8 mouse cellular contexts compared by ENCODE assay signal in the genomic region with DNA sequence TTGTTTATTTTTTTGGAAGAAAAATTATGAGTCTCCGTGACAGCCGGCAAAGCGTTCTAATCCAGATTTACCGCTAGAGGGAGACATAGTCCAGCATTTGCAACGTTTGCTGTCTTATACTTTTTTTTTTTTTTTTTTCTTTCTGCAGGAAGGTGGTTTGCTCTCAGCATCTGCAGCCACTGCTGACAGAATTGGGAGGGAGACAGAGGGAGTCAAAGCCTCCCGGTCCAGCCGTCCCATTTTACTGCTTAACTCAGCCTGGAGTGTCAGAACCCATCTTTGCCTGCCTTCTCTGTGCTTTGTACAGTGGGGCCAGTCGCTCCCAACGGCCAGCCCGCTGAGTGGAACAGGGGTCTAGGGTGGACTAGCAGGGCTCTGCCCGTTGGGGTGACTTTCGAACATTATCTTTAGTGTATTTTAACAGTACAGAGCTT. TPM values are rescaled to one million over a fixed set of nuclear protein-coding genes. Genes with fewer than 3 reads are reported as not detected.
DNase-seq lines count a peak whose midpoint lies in the region; ATAC-seq lines count a peak whose summit lies in the region.

Gene Fam19a2, plus strand, starts transcription at position 121 of the 434 bp plus-strand sequence.

- H3K27me3 ChIP-seq in intestine, embryonic 14.5 days (replicated peaks; ENCODE audit: control insufficient read depth, insufficient read depth, low read length), result peaks cover 6% of the 10 kb centered on the region; the same call in 1 of the 2 replicates
- peaks cover 23% of the 10 kb centered on the region for H3K27me3 ChIP-seq in midbrain, embryonic 11.5 days (ENCODE audit: control insufficient read depth, insufficient read depth, low read length)
- no peaks in the 10 kb centered on the region for H3K27me3 ChIP-seq in splenic B cell, adult 2 months (ENCODE audit: control insufficient read depth, insufficient read depth, low read length, poor library complexity, severe bottlenecking)

- WGBS in intestine, embryonic 14.5 days, result under 1% methylated on average over 12 of the region's 12 CpGs
- under 1% methylated on average over 12 of the region's 12 CpGs for WGBS in midbrain, embryonic 11.5 days

- peak within 1 kb of the TSS; percentile 96 for H3K4me2 ChIP-seq in intestine, embryonic 14.5 days (ENCODE audit: low read length)
- H3K4me2 ChIP-seq in midbrain, embryonic 11.5 days, result peak within 1 kb of the TSS; percentile 91

- intact Hi-C loops in left cerebral cortex, postnatal 4 days (cut with DNase I), result no loop called here

- peak; percentile 34 for DNase-seq in layer of hippocampus, adult 11-12 months (ENCODE audit: low spot score)
- no peak for DNase-seq in layer of hippocampus, adult 9-10 months (ENCODE audit: low spot score)
- DNase-seq in cerebellum, postnatal 25 days, result peak; percentile 56 to 57
- DNase-seq in frontal cortex, postnatal 14 days (ENCODE audit: low spot score in 2 of 2), result peak; percentile 44
- peak; percentile 85 for DNase-seq in intestine, embryonic 14.5 days (ENCODE audit: low spot score)
- peak; percentile 38 for DNase-seq in left cerebral cortex, postnatal 4 days
- DNase-seq in midbrain, embryonic 11.5 days (ENCODE audit: low spot score, missing footprints), result peak; percentile 97
- peak; percentile 82 for DNase-seq in splenic B cell, adult 2 months (ENCODE audit: low read depth, low spot score)

- no peaks in the 10 kb centered on the region for H3K36me3 ChIP-seq in intestine, embryonic 14.5 days (ENCODE audit: control insufficient read depth, insufficient read depth, low read length)
- no peaks in the 10 kb centered on the region for H3K36me3 ChIP-seq in midbrain, embryonic 11.5 days (ENCODE audit: control insufficient read depth, insufficient read depth, low read length)
- H3K36me3 ChIP-seq in splenic B cell, adult 2 months (ENCODE audit: control insufficient read depth, insufficient read depth, low read length, poor library complexity, severe bottlenecking), result no peaks in the 10 kb centered on the region

- H3K9ac ChIP-seq in intestine, embryonic 14.5 days (ENCODE audit: low read length), result peak within 1 kb of the TSS; percentile 50
- peak within 1 kb of the TSS; percentile 61 for H3K9ac ChIP-seq in midbrain, embryonic 11.5 days (ENCODE audit: low read length)

- no peaks in the 10 kb centered on the region for H3K4me1 ChIP-seq in intestine, embryonic 14.5 days (replicated peaks; ENCODE audit: control insufficient read depth, insufficient read depth, low read length)
- H3K4me1 ChIP-seq in midbrain, embryonic 11.5 days (ENCODE audit: control insufficient read depth, insufficient read depth, low read length), result peaks cover 10% of the 10 kb centered on the region

- peak; percentile 42; the same call in 1 of the 2 replicates for ATAC-seq in intestine, embryonic 14.5 days (replicated peaks; ENCODE audit: low FRiP score, low TSS enrichment, low read depth)
- ATAC-seq in midbrain, embryonic 11.5 days (ENCODE audit: low FRiP score), result peak; percentile 61

- H3K4me3 ChIP-seq in intestine, embryonic 14.5 days (ENCODE audit: low read depth, low read length), result peak within 1 kb of the TSS; percentile 54
- H3K4me3 ChIP-seq in midbrain, embryonic 11.5 days (ENCODE audit: low read depth, low read length), result peak within 1 kb of the TSS; percentile 56

- H3K9me3 ChIP-seq in intestine, embryonic 14.5 days (ENCODE audit: control insufficient read depth, low read length), result no peaks in the 10 kb centered on the region
- no peaks in the 10 kb centered on the region for H3K9me3 ChIP-seq in midbrain, embryonic 11.5 days (ENCODE audit: control insufficient read depth, low read length)

- no peak within 1 kb of the TSS for H3K27ac ChIP-seq in intestine, embryonic 14.5 days (ENCODE audit: low read depth)
- no peak within 1 kb of the TSS for H3K27ac ChIP-seq in midbrain, embryonic 11.5 days (ENCODE audit: low read depth, low read length)

RNA-seq across cellular contexts. Expression of gene Fam19a2, which starts in this region (rescaled TPM):
- 2.8 and 3.6 TPM in 2 replicates for polyA plus RNA-seq in intestine, embryonic 14.5 days (2014; fragmentation: Nextera tagmentation; extraction: Ambion mirVana)
- 100 to 1,000 TPM; 111 to 112 TPM for total RNA-seq in left cerebral cortex, postnatal 4 days (2021)
- polyA plus RNA-seq in midbrain, embryonic 11.5 days (2014; fragmentation: Nextera tagmentation; extraction: Ambion mirVana), result 4.0 and 4.7 TPM in 2 replicates
